Mouse (Mus musculus) midbrain, embryonic 13.5 days (tissue): ENCODE data around the gene Olfr101. TPM values are rescaled to one million over a fixed set of nuclear protein-coding genes. Genes with fewer than 3 reads are reported as not detected.

ENCODE experiments used
- ATAC-seq: fragments of 200-750 bp; cut with Nextera tagmentation; 2 replicates; pipeline ENCODE4 v1.8.0; 2017; ENCODE audit warnings: mild to moderate bottlenecking, moderate TSS enrichment, moderate library complexity
- H3K27ac ChIP-seq: fragments of 300-500 bp; sonication (generic); 2 replicates; pipeline ENCODE4 v1.5.1; 2015; ENCODE audit warnings: inconsistent platforms, mild to moderate bottlenecking, moderate library complexity
- H3K27me3 ChIP-seq: fragments of 300-500 bp; sonication (generic); 2 replicates; pipeline ENCODE4 v1.6.1; 2015; ENCODE audit warnings: mild to moderate bottlenecking, inconsistent platforms
- H3K36me3 ChIP-seq: fragments of 300-500 bp; sonication (generic); 2 replicates; pipeline ENCODE4 v1.6.1; 2015; ENCODE audit warnings: mild to moderate bottlenecking, inconsistent platforms
- H3K4me1 ChIP-seq: fragments of 300-500 bp; sonication (generic); replicated peaks from 2 replicates; pipeline ENCODE4 v1.6.1; 2015; ENCODE audit warnings: inconsistent platforms
- H3K4me2 ChIP-seq: fragments of 300-500 bp; sonication (generic); replicated peaks from 2 replicates; pipeline ENCODE4 v1.6.1; 2015; ENCODE audit warnings: moderate library complexity, mild to moderate bottlenecking, inconsistent platforms
- H3K4me3 ChIP-seq: fragments of 300-500 bp; sonication (generic); replicated peaks from 2 replicates; pipeline ENCODE4 v1.5.1; 2015; ENCODE audit warnings: mild to moderate bottlenecking, inconsistent platforms
- H3K9ac ChIP-seq: fragments of 300-500 bp; sonication (generic); replicated peaks from 2 replicates; pipeline ENCODE4 v1.6.1; 2015; ENCODE audit warnings: mild to moderate bottlenecking, inconsistent platforms
- H3K9me3 ChIP-seq: fragments of 300-500 bp; sonication (generic); 2 replicates; pipeline ENCODE4 v1.6.1; 2016; ENCODE audit warnings: mild to moderate bottlenecking, inconsistent platforms
- WGBS: fragments of 180-500 bp; shearing (Covaris S2); methylation state at CpG from one replicate; pipeline ENCODE4 v1.1.7; 2015; 5-methylcytosine and 5-hydroxymethylcytosine counted together
- polyA plus RNA-seq: library from polyadenylated mRNA; unstranded; fragments of >200 nt; fragmentation: Nextera tagmentation; extraction: Ambion mirVana; gene quantifications from 2 replicates; pipeline ENCODE4 v1.2.1, GENCODE M21; 2015

Olfr101 gene
- polyA plus RNA-seq, 1 experiment from 2014 or later: not detected

DNA sequence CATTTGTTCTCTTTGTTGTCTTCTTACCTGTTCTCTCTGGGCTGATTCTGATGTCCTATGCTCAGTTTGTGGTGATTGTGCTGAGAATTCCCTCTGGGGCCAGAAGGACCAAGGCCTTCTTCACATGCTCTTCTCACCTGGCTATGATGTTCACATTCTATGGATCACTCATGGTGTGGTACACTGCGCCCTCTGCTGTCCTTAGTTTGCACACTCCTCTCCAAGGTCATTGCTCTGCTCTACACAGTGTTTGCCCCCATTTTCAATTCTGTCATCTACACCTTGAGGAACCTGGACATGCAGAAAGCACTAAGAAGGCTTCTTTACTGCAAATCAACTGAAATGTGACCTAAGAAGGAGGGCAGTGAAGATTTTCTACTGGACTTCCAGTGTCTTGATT, 53.6 kb downstream of the Olfr101 start:
- WGBS: 5% methylated on average over 1 of the region's 1 CpGs

DNA sequence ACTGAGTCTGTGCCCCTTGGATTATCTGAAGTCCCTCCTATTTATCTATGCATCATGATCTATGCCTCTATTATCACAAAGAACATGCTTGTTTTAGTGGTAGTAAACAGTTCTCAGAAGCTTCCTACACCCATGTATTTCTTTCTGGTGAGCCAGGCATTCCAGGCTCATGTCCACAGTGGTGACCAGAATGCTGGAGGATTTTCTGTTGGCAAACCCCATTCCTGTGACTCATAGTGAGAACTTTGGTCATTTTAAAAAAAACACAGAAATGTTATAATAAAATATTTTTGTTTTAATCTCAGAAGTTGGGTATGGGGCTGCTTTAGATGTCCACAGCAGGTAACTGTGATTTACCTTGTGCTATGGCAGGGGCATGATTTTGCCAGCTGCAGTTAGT, 54.7 kb downstream of the Olfr101 start:
- Histone ChIP-seq H3K36me3 (no peaks in the 10 kb centered on the region), H3K4me1 (no peaks in the 10 kb centered on the region), H3K4me3 (no peak overlapping the region), H3K27me3 (no peaks in the 10 kb centered on the region), H3K27ac (no peak overlapping the region), H3K9ac (no peak overlapping the region), H3K9me3 (no peaks in the 10 kb centered on the region), H3K4me2 (no peak overlapping the region)
- no peak for ATAC-seq

More for the DNA sequence above, 53.6 kb downstream of the Olfr101 start:
- Histone ChIP-seq H3K9me3 (no peaks in the 10 kb centered on the region), H3K9ac (no peak overlapping the region), H3K27me3 (no peaks in the 10 kb centered on the region), H3K36me3 (no peaks in the 10 kb centered on the region), H3K4me3 (no peak overlapping the region), H3K4me1 (no peaks in the 10 kb centered on the region), H3K27ac (no peak overlapping the region), H3K4me2 (no peak overlapping the region)
- no peak for ATAC-seq

Other genes starting within 250 kb of the Olfr101 start
- not detected in 2 replicates for gene Olfr90, start 215.8 kb downstream of the Olfr101 start, polyA plus RNA-seq
- not detected in 2 replicates for gene Olfr91, start 206.0 kb downstream of the Olfr101 start, polyA plus RNA-seq
- gene Olfr92, start 184.2 kb downstream of the Olfr101 start, polyA plus RNA-seq: not detected in 2 replicates
- not detected in 2 replicates for gene Olfr93, start 142.8 kb downstream of the Olfr101 start, polyA plus RNA-seq
- gene Ubd, start 110.4 kb downstream of the Olfr101 start, polyA plus RNA-seq: not detected in 2 replicates
- gene Olfr94, start 103.3 kb downstream of the Olfr101 start, polyA plus RNA-seq: not detected in 2 replicates
- not detected in 2 replicates for gene Olfr95, start 91.2 kb downstream of the Olfr101 start, polyA plus RNA-seq
- not detected in 2 replicates for gene Olfr96, start 84.2 kb downstream of the Olfr101 start, polyA plus RNA-seq
- not detected in 2 replicates for gene Olfr97, start 67.0 kb downstream of the Olfr101 start, polyA plus RNA-seq
- gene Olfr98, start 40.6 kb downstream of the Olfr101 start, polyA plus RNA-seq: not detected in 2 replicates
- 0.54 and 1.1 TPM in 2 replicates for gene H2-M3, start 34.1 kb downstream of the Olfr101 start, polyA plus RNA-seq
- not detected in 2 replicates for gene Olfr99, start 20.9 kb downstream of the Olfr101 start, polyA plus RNA-seq
- gene Olfr102, start 12.7 kb upstream of the Olfr101 start, polyA plus RNA-seq: not detected in 2 replicates
- not detected in 2 replicates for gene Olfr103, start 35.4 kb upstream of the Olfr101 start, polyA plus RNA-seq
- gene Olfr104-ps, start 55.3 kb upstream of the Olfr101 start, polyA plus RNA-seq: not detected in 2 replicates
- gene Olfr105-ps, start 74.7 kb upstream of the Olfr101 start, polyA plus RNA-seq: not detected in 2 replicates
- gene Olfr106-ps, start 86.1 kb upstream of the Olfr101 start, polyA plus RNA-seq: not detected in 2 replicates
- gene Olfr107, start 94.9 kb upstream of the Olfr101 start, polyA plus RNA-seq: not detected in 2 replicates
- gene Olfr108, start 141.2 kb upstream of the Olfr101 start, polyA plus RNA-seq: not detected in 2 replicates
- not detected in 2 replicates for gene Olfr109, start 154.6 kb upstream of the Olfr101 start, polyA plus RNA-seq
- not detected in 2 replicates for gene H2-M2, start 179.2 kb upstream of the Olfr101 start, polyA plus RNA-seq
- gene Olfr110, start 188.2 kb upstream of the Olfr101 start, polyA plus RNA-seq: not detected in 2 replicates
- not detected in 2 replicates for gene Olfr111, start 203.7 kb upstream of the Olfr101 start, polyA plus RNA-seq